Mouse (Mus musculus) myocyte (in vitro differentiated cells): Measurements from ENCODE around the gene Dgki.

ENCODE experiments used
- CEBPB ChIP-seq: IDR thresholded peaks from 2 replicates; pipeline ENCODE4 v1.6.1; 2011; ENCODE audit warnings: mild to moderate bottlenecking, moderate library complexity; ENCODE audit not compliant: poor library complexity, insufficient read depth, severe bottlenecking
- E2F4 ChIP-seq: IDR thresholded peaks from one replicate; pipeline ENCODE4 v1.6.1; 2011; ENCODE audit warnings: mild to moderate bottlenecking, control low read depth, moderate library complexity; ENCODE audit not compliant: insufficient read depth
- MAX ChIP-seq: IDR thresholded peaks from one replicate; pipeline ENCODE4 v1.6.1; 2011; ENCODE audit warnings: low read depth, mild to moderate bottlenecking, control low read depth
- MYOD1 ChIP-seq, 3 experiments: IDR thresholded peaks; one replicate each; pipeline ENCODE4 v1.6.1; 2011; ENCODE audit warnings: control low read depth in 2 of 3, low read depth in 2 of 3, mild to moderate bottlenecking in 2 of 3, moderate library complexity in 1 of 3; ENCODE audit not compliant: insufficient read length in 2 of 3, control insufficient read depth in 1 of 3
- MYOG ChIP-seq, 3 experiments: IDR thresholded peaks; one replicate each; pipeline ENCODE4 v1.6.1; 2011; ENCODE audit warnings: control low read depth in 2 of 3, low read depth in 2 of 3, mild to moderate bottlenecking in 2 of 3; ENCODE audit not compliant: insufficient read length in 2 of 3, control insufficient read depth in 1 of 3, insufficient read depth in 1 of 3
- POLR2A ChIP-seq: IDR thresholded peaks from one replicate; pipeline ENCODE4 v1.6.1; 2011; ENCODE audit warnings: low read depth, mild to moderate bottlenecking, control low read depth, moderate library complexity; ENCODE audit not compliant: insufficient read length
- POLR2AphosphoS2 ChIP-seq: IDR thresholded peaks from one replicate; pipeline ENCODE4 v1.6.1; 2011; ENCODE audit warnings: low read depth, control low read depth; ENCODE audit not compliant: insufficient read length
- REST ChIP-seq: IDR thresholded peaks from one replicate; pipeline ENCODE4 v1.6.1; 2011; ENCODE audit warnings: mild to moderate bottlenecking, control low read depth, moderate library complexity; ENCODE audit not compliant: insufficient read depth, insufficient read length
- TCF12 ChIP-seq: IDR thresholded peaks from one replicate; pipeline ENCODE4 v1.6.1; 2011; ENCODE audit warnings: mild to moderate bottlenecking, control low read depth; ENCODE audit not compliant: poor library complexity, insufficient read depth, severe bottlenecking
- TCF3 ChIP-seq: IDR thresholded peaks from one replicate; pipeline ENCODE4 v1.6.1; 2011; ENCODE audit warnings: low read depth, control low read depth; ENCODE audit not compliant: insufficient read length
- USF1 ChIP-seq: IDR thresholded peaks from one replicate; pipeline ENCODE4 v1.6.1; 2011; ENCODE audit warnings: low read depth, mild to moderate bottlenecking, control low read depth, moderate library complexity

DNA sequence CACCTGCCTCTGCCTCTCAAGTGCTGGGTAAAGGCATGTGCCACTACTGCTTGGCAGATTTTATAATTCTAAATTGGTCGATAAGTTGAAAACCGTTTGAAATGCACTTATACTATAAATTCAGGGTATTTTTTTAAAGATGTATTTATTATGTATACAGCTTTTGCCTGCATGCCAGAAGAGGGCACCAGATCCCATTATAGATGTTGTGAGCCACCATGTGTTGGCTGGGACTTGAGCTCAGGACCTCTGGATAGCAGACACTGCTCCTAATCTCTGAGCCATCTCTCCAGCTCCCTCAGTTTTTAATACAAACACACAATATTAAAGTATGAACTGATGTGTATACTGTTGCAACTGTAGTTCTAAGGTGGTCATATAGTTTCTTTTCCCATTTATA, 288.4 kb downstream of the Dgki start:
- TF ChIP-seq TCF12, result no peak
- TF ChIP-seq CEBPB, result no peak
- no peak for TF ChIP-seq POLR2AphosphoS2
- no peak for TF ChIP-seq POLR2A
- TF ChIP-seq REST, result no peak
- TF ChIP-seq MAX, result no peak
- TF ChIP-seq E2F4, result no peak
- no peak for TF ChIP-seq MYOD1 (IDR thresholded peaks at IDR 0.05; ENCODE audit: control insufficient read depth in 1 of 3, insufficient read length in 2 of 3, low read depth in 2 of 3)
- no peak for TF ChIP-seq USF1
- TF ChIP-seq TCF3, result no peak
- TF ChIP-seq MYOG (IDR thresholded peaks at IDR 0.05; ENCODE audit: control insufficient read depth in 1 of 3, insufficient read depth in 1 of 3, insufficient read length in 2 of 3, low read depth in 2 of 3), result no peak
